Mouse (Mus musculus): ENCODE measurements around the gene Slc35b2. TPM values are rescaled to one million over a fixed set of nuclear protein-coding genes. Genes with fewer than 3 reads are reported as not detected.

Slc35b2 gene
- polyA plus RNA-seq, 1 experiment from 2014 or later: 97.9 TPM

DNA sequence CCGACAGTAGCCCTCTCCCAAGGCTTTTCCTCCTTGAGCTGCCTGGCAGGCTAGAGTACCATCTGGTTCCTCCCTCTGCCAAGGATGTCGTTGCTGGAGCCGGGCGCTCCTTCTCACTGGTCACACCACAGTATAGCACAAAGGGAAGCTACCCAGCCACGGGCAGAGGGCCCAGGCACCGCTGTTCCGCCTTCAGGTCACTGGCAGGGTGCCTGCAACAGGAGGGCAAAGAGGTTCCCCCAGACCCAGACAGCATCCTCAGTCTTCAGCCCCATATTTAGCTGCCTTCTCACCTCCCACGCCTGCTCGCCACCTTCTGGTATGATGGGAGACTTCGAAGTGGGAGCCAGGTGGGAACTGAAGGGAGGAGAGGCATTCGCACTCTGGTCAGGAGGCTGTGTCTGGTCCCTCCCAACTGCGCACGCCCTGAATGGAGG is 33.3 kb upstream of the Slc35b2 start:
- peaks cover 8% of the 10 kb centered on the region; the same call in 1 of the 2 replicates for H3K27me3 ChIP-seq
- no peak overlapping the region for H3K4me3 ChIP-seq
- peak; percentile 89 for ATAC-seq (replicated peaks)
- no peaks in the 10 kb centered on the region for H3K9me3 ChIP-seq
- H3K36me3 ChIP-seq: no peaks in the 10 kb centered on the region
- H3K4me1 ChIP-seq: peaks cover 7% of the 10 kb centered on the region
- H3K27ac ChIP-seq (replicated peaks): peak overlapping the region; percentile 69
- no peak overlapping the region for H3K4me2 ChIP-seq (replicated peaks)
- no peak overlapping the region for H3K9ac ChIP-seq (replicated peaks)
- 35% methylated on average over 13 of the region's 13 CpGs for WGBS

DNA sequence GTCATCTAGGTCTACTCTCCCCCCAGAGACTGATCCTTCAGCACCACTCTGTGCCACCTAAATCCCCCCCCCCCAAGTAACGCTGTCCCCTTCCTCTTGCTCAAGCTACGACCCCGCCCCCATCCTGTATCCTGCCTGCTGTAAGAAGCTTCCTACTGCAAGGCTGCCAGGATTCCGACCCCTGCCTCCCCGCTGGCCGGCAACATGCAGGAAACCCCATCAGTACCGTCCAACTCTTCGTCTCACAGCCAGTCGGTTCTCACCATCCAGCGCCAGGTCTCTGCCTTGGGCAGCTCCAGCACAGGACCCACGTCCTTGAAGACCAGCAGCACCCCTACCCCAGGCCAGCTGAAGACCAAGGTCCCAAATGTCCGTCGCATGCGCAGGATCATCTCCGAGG is 30.8 kb upstream of the Slc35b2 start:
- H3K9ac ChIP-seq (replicated peaks): no peak overlapping the region
- peaks cover 10% of the 10 kb centered on the region; the same call in 1 of the 2 replicates for H3K27me3 ChIP-seq

DNA sequence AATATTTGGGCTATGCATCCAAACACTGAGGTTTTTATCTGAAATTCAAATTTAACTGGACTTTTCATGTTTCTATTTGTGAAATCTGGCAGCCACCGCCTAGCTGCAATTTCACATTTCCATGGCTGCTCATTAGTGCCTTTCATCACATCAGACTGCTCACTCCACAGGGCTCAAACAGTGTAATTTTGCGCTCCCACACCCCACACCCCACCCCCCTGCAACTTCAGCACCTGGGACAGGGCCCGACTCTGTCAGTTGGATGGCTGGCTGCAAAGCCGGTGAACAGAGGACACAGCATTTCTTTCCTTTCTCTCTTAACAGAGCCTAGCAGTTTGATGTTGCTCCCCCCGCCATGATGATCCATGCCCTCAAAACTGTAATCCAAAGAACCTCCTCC is 27.4 kb upstream of the Slc35b2 start:
- Histone ChIP-seq H3K27me3 (peaks cover 10% of the 10 kb centered on the region; the same call in 1 of the 2 replicates), H3K27ac (replicated peaks) (peak overlapping the region; percentile 7; the same call in 1 of the 2 replicates), H3K4me3 (no peak overlapping the region), H3K4me2 (replicated peaks) (no peak overlapping the region), H3K9ac (replicated peaks) (no peak overlapping the region), H3K36me3 (no peaks in the 10 kb centered on the region), H3K9me3 (no peaks in the 10 kb centered on the region), H3K4me1 (peaks cover 14% of the 10 kb centered on the region)
- 8% methylated on average over 5 of the region's 5 CpGs for WGBS
- no peak; the same call in 1 of the 2 replicates for ATAC-seq (replicated peaks)

More for the DNA sequence above, 30.8 kb upstream of the Slc35b2 start:
- H3K27ac ChIP-seq (replicated peaks): no peak overlapping the region
- 56% methylated on average over 15 of the region's 15 CpGs for WGBS
- ATAC-seq (replicated peaks): no peak
- no peaks in the 10 kb centered on the region for H3K36me3 ChIP-seq
- no peak overlapping the region for H3K4me3 ChIP-seq
- H3K4me2 ChIP-seq (replicated peaks): no peak overlapping the region
- peaks cover 21% of the 10 kb centered on the region for H3K4me1 ChIP-seq
- no peaks in the 10 kb centered on the region for H3K9me3 ChIP-seq

DNA sequence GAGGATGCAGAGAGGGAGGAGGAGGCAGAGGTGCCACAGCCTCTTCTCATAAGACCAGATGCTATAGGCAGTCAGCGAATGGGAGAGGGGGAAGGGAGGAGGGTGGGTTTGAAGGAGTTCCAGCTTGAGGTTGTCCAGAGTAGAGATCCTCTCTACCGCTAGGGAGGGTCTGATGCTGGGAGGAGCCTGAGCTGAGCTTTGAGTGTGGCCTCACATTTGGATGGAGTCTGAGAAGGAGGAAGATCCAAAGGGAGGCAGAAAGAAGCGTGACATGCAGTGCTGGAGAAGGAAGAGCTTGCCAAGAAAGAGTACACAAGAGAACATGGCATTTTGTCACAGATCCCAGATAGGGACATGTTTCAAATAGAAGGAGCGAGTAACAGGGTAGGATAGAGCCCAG is 25.3 kb upstream of the Slc35b2 start:
- Histone ChIP-seq H3K9ac (replicated peaks) (no peak overlapping the region), H3K27ac (replicated peaks) (0 out of 2 replicates have a peak overlapping the region, but pooled peaks have one; percentile 17), H3K4me1 (peaks cover 14% of the 10 kb centered on the region), H3K36me3 (no peaks in the 10 kb centered on the region), H3K27me3 (peaks cover 10% of the 10 kb centered on the region; the same call in 1 of the 2 replicates), H3K4me3 (no peak overlapping the region), H3K4me2 (replicated peaks) (no peak overlapping the region), H3K9me3 (no peaks in the 10 kb centered on the region)
- ATAC-seq (replicated peaks): 0 out of 2 replicates have a peak, but pooled peaks have one; percentile 2
- WGBS: 61% methylated on average over 4 of the region's 4 CpGs

DNA sequence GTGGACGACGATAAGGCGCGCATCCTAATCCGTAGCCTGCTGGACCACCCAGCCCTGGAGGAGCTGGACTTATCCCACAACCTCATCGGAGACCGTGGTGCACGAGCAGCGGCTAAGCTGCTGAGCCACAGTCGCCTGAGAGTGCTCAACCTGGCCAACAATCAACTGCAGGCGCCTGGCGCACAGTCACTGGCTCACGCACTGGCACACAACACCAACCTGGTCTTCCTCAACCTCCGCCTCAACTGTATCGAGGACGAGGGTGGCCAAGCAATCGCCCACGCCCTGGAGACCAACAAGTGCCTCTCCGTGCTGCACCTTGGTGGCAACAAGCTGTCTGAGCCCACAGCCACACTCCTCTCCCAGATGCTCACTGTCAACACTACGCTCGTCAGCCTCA is 24.0 kb upstream of the Slc35b2 start:
- 79% methylated on average over 21 of the region's 21 CpGs for WGBS
- no peak for ATAC-seq (replicated peaks)
- Histone ChIP-seq H3K9ac (replicated peaks) (no peak overlapping the region), H3K4me3 (no peak overlapping the region), H3K27me3 (peaks cover 8% of the 10 kb centered on the region; the same call in 1 of the 2 replicates), H3K4me1 (peaks cover 25% of the 10 kb centered on the region), H3K27ac (replicated peaks) (no peak overlapping the region), H3K9me3 (no peaks in the 10 kb centered on the region), H3K36me3 (0 out of 2 replicates have a peak, but pooled peaks cover 4% of the 10 kb centered on the region), H3K4me2 (replicated peaks) (no peak overlapping the region)

DNA sequence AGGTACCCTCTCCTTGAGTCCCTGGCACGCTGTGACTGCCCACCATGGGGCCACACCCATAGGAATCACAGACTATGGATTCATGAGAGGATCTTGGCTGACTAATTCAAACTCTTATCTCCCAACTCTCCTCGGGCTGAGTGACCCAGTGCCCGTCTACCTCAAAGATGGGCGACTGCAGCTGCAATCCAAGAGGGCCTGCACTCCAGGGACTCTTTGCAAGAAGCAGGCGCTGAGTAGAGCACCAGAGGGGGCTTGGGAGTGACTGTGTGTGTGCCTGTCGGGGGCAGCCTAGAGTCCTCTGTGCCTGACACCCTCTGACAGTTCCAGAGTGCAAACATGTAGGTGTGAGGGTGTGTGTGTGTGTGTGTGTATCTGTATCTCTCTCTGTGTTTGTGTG is 21.5 kb upstream of the Slc35b2 start:
- H3K27ac ChIP-seq (replicated peaks): no peak overlapping the region
- 39% methylated on average over 6 of the region's 6 CpGs for WGBS
- peaks cover 26% of the 10 kb centered on the region; the same call in 1 of the 2 replicates for H3K36me3 ChIP-seq
- H3K4me2 ChIP-seq (replicated peaks): no peak overlapping the region
- no peak overlapping the region for H3K4me3 ChIP-seq
- no peak overlapping the region for H3K9ac ChIP-seq (replicated peaks)
- no peak for ATAC-seq (replicated peaks)
- H3K9me3 ChIP-seq: no peaks in the 10 kb centered on the region
- H3K27me3 ChIP-seq: peaks cover 8% of the 10 kb centered on the region
- H3K4me1 ChIP-seq: peaks cover 33% of the 10 kb centered on the region

DNA sequence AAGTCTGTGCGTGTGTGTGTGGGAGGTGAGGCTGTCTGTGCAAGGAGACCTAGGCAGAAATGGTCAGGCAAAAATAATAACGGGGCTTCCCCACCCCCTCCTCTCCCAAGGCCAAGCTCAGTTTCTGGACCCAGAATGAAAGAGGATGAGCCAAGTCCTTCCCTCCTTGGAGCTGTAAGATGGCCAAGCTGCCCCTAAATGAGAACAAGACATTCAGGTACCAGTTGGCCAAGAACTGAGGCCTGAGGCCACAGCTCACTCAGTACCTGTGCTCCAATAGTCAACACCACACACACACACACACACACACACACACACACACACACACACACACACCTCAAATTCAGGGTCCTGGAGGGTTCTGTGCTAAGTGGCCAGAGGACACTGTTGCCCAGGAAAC is 21.0 kb upstream of the Slc35b2 start:
- H3K4me1 ChIP-seq: peaks cover 39% of the 10 kb centered on the region
- peaks cover 9% of the 10 kb centered on the region for H3K27me3 ChIP-seq
- H3K36me3 ChIP-seq: peaks cover 26% of the 10 kb centered on the region; the same call in 1 of the 2 replicates
- no peak overlapping the region for H3K4me3 ChIP-seq
- H3K9ac ChIP-seq (replicated peaks): no peak overlapping the region
- H3K27ac ChIP-seq (replicated peaks): no peak overlapping the region
- H3K4me2 ChIP-seq (replicated peaks): no peak overlapping the region
- ATAC-seq (replicated peaks): no peak
- 68% methylated on average over 2 of the region's 2 CpGs for WGBS
- H3K9me3 ChIP-seq: no peaks in the 10 kb centered on the region

DNA sequence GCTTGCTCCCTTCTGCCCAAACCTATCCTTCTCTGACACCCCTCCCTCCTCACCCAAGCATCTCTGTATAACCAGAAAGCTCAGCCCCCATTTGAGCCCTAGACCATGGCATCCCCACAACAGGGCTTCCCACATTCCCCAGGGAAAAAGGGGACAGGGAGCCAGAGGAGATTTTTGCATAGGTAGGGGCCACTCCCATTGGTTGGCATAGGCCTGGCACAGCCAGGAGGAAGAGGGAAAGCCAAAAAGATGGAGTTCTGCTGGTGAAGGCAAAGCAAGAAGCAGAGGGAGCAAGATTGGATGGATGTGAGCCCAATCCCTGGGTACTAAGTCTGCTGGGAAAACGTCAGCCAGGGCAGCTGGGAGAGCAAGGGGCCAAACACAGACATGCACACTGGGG is 20.6 kb upstream of the Slc35b2 start:
- Histone ChIP-seq H3K4me3 (no peak overlapping the region), H3K36me3 (peaks cover 26% of the 10 kb centered on the region; the same call in 1 of the 2 replicates), H3K4me2 (replicated peaks) (no peak overlapping the region), H3K4me1 (peaks cover 43% of the 10 kb centered on the region), H3K9me3 (no peaks in the 10 kb centered on the region), H3K9ac (replicated peaks) (no peak overlapping the region), H3K27me3 (peaks cover 9% of the 10 kb centered on the region), H3K27ac (replicated peaks) (no peak overlapping the region)
- ATAC-seq (replicated peaks): no peak
- 24% methylated on average over 1 of the region's 1 CpGs for WGBS

DNA sequence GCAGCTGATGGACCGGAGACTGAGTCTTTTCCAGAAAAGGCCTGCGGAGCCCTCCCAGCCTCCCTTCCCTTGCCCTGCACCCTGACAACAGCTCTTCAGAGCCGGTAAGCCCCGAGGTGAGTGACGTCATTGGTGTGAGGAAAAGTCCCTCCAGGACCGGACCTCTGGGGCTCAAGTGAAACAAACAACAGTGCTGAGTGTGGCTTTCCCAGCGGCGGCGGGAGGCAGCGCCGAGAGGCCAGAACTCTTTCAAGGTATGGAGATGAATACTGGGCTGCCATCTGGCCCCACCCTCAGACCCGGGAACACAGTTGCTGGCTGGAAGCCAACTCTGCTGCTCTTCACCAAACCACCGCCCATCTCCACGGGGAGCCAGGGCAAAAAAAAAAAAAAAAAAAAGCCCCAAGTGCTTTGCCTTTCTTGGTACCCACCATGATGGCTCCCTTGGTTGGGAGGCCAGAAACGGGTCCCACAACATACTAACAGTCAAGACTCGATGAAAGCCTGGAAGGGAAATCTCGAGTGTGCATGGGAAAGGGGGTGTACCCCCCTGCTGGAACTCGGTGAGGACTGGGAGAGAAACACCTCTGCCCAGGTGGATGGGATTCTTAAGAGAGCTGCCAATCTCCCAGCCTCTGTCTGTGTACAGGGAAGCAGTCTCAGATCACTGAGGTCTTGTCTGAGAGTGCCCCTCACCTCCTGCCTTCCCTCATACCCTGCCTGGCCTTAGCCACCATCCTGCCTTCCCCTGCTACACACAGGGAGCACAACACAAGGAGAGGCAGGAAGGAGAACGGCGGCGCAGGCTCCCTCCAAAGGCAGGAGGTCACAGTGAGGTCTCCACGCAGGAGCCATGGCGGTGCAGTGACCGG is 19.4 kb upstream of the Slc35b2 start:
- H3K27ac ChIP-seq (replicated peaks): no peak overlapping the region; the same call in 1 of the 2 replicates
- ATAC-seq (replicated peaks): no peak
- 10% methylated on average over 24 of the region's 24 CpGs for WGBS
- peaks cover 26% of the 10 kb centered on the region; the same call in 1 of the 2 replicates for H3K36me3 ChIP-seq
- H3K4me1 ChIP-seq: peaks cover 48% of the 10 kb centered on the region
- no peaks in the 10 kb centered on the region for H3K9me3 ChIP-seq
- H3K4me3 ChIP-seq: no peak overlapping the region
- no peak overlapping the region for H3K9ac ChIP-seq (replicated peaks)
- H3K4me2 ChIP-seq (replicated peaks): 0 out of 2 replicates have a peak overlapping the region, but pooled peaks have one; percentile 0
- peaks cover 9% of the 10 kb centered on the region for H3K27me3 ChIP-seq

DNA sequence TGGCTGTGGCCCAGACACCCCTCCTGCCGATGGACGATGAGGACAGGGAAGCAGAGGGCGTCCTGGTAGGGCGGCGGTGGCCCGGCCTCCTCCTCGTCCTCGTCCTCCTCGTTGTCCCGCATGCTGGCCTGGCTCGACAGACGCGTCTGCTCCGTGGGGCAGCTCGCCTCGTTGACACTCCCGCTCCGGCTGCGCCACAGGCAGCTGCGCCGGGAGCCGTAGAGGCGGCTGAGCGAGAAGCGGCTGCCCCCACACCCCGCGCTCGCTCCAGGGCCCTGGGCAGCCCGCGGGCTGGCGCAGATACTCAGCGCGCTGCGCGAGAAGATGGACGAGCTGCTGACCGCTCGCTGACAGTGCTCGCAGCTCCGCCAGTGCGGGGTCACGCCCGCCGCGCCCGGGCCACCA is 18.8 kb upstream of the Slc35b2 start:
- Histone ChIP-seq H3K27ac (replicated peaks) (no peak overlapping the region), H3K4me3 (peak overlapping the region; percentile 1; the same call in 1 of the 2 replicates)

DNA sequence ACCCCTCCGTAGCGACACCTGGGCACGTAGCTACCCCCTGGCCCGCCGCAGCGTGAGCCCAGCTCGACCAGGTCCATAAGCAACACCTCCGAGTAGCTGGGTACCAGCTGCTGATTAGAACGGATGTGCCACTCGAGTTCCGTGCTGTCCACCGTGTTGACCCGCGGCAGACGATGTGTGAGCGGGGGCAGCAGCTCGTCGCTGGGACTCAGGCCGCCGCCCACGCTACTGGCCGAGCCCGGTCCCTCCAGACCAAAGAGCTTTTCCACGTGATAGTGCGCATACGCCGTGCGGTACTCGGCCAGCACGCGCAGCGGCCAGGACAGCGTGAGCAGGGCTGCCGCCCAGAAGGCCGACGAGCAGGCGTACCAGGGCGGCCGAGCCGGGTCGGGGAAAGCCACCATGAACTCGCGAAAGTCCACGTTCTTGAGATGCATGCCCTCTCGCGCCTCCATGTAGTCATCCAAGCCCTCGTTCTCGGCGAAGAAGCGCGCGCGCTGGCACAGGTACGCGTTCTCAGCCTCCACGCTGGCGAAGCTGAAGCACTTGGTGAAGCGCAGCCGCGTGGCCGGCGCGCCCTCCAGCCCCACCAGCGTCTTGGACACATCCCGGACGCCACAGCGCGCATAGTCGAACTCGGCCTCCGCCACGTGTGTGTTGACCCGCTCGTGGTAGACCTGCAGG is 18.3 kb upstream of the Slc35b2 start:
- Histone ChIP-seq H3K27me3 (peaks cover 9% of the 10 kb centered on the region), H3K4me3 (peak overlapping the region; percentile 1; the same call in 1 of the 2 replicates), H3K4me2 (replicated peaks) (0 out of 2 replicates have a peak overlapping the region, but pooled peaks have one; percentile 2), H3K4me1 (peaks cover 56% of the 10 kb centered on the region), H3K36me3 (peaks cover 26% of the 10 kb centered on the region; the same call in 1 of the 2 replicates), H3K27ac (replicated peaks) (no peak overlapping the region), H3K9ac (replicated peaks) (no peak overlapping the region), H3K9me3 (no peaks in the 10 kb centered on the region)
- WGBS: 16% methylated on average over 74 of the region's 74 CpGs
- ATAC-seq (replicated peaks): no peak

More for the DNA sequence above, 18.8 kb upstream of the Slc35b2 start:
- peaks cover 50% of the 10 kb centered on the region for H3K4me1 ChIP-seq
- H3K27me3 ChIP-seq: peaks cover 9% of the 10 kb centered on the region
- no peak overlapping the region for H3K9ac ChIP-seq (replicated peaks)
- H3K36me3 ChIP-seq: peaks cover 26% of the 10 kb centered on the region; the same call in 1 of the 2 replicates
- ATAC-seq (replicated peaks): no peak
- H3K9me3 ChIP-seq: no peaks in the 10 kb centered on the region
- WGBS: 9% methylated on average over 46 of the region's 46 CpGs
- H3K4me2 ChIP-seq (replicated peaks): 0 out of 2 replicates have a peak overlapping the region, but pooled peaks have one; percentile 0

All from forebrain, embryonic 15.5 days (tissue).